Mouse (Mus musculus) hindbrain, embryonic 16.5 days (tissue): Measurements from ENCODE around the gene Cables2. TPM values are rescaled to one million over a fixed set of nuclear protein-coding genes. Genes with fewer than 3 reads are reported as not detected.

ENCODE experiments used
- ATAC-seq: fragments of 200-750 bp; cut with Nextera tagmentation; 2 replicates; pipeline ENCODE4 v1.8.0; 2017; ENCODE audit warnings: moderate TSS enrichment, moderate library complexity
- H3K27ac ChIP-seq: fragments of 300-500 bp; sonication (generic); 2 replicates; pipeline ENCODE4 v1.5.1; 2014; ENCODE audit warnings: low read depth, mild to moderate bottlenecking, control low read depth, low read length, moderate library complexity
- H3K27me3 ChIP-seq: fragments of 300-500 bp; sonication (generic); replicated peaks from 2 replicates; pipeline ENCODE4 v1.6.1; 2014; ENCODE audit warnings: low read length; ENCODE audit not compliant: control insufficient read depth, insufficient read depth
- H3K36me3 ChIP-seq: fragments of 300-500 bp; sonication (generic); 2 replicates; pipeline ENCODE4 v1.6.1; 2014; ENCODE audit warnings: mild to moderate bottlenecking, low read length, moderate library complexity, mixed read lengths; ENCODE audit not compliant: control insufficient read depth, insufficient read depth
- H3K4me1 ChIP-seq: fragments of 300-500 bp; sonication (generic); 2 replicates; pipeline ENCODE4 v1.6.1; 2014; ENCODE audit warnings: low read depth, low read length; ENCODE audit not compliant: control insufficient read depth, insufficient read depth
- H3K4me2 ChIP-seq: fragments of 300-500 bp; sonication (generic); 2 replicates; pipeline ENCODE4 v1.6.1; 2014; ENCODE audit warnings: mild to moderate bottlenecking, low read length, control low read depth, moderate library complexity
- H3K4me3 ChIP-seq: fragments of 300-500 bp; sonication (generic); 2 replicates; pipeline ENCODE4 v1.5.1; 2014; ENCODE audit warnings: mild to moderate bottlenecking, low read length, control low read depth, moderate library complexity
- H3K9ac ChIP-seq: fragments of 300-500 bp; sonication (generic); 2 replicates; pipeline ENCODE4 v1.6.1; 2014; ENCODE audit warnings: low read depth, mild to moderate bottlenecking, control low read depth, low read length, moderate library complexity
- H3K9me3 ChIP-seq: fragments of 300-500 bp; sonication (generic); 2 replicates; pipeline ENCODE4 v1.6.1; 2014; ENCODE audit warnings: mild to moderate bottlenecking, low read length, moderate library complexity; ENCODE audit not compliant: control insufficient read depth
- WGBS: fragments of 180-500 bp; shearing (Covaris S2); extraction: QIAGEN DNeasy Blood & Tissue Kit; methylation state at CpG from one replicate; pipeline ENCODE4 v1.1.7; 2014; 5-methylcytosine and 5-hydroxymethylcytosine counted together
- polyA plus RNA-seq: library from polyadenylated mRNA; unstranded; fragments of >200 nt; fragmentation: Nextera tagmentation; extraction: Ambion mirVana; gene quantifications from 2 replicates; pipeline ENCODE4 v1.2.1, GENCODE M21; 2015

The Cables2 gene
- polyA plus RNA-seq, 1 experiment from 2014 or later = 11.1 TPM

DNA sequence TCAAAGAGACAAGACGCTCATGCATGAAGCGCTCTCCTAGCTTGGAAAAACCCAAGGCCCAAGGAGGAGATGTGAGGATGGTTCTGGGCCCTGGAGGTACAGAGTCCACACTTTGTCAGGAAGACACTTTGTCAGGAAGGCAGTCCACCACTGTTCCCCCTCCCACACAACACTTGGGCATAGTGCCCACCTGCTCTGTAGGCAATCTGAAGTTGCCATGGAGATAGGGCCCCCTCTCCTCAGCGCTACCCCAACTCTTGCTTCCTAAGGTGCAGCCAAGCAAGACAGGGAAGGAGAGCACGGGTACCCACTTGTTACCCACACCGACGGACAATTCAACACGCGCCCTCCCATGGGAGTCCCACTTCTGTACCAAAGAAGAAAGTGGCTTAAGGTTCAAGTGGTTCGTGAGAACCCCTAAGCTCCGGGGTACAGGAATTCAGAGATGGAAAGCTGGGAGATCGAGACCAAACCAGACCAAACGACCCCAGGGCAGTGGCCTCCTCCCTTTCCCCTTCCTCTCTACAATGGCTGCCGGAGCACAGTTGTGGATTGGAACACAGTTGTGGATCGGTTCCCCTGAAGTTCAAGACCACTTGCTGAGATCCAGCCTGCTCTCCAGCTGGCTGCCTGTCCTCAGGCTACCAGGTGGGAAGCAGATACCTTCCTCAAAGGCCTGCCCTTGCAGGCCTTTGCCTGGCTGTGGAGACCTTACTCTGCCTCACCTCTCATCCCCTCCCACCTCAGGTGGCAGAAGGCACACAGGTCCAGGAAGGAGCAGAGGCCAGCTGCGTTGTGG lies 54.0 kb downstream of the Cables2 start:
- H3K36me3 ChIP-seq = no peaks in the 10 kb centered on the region
- H3K27me3 ChIP-seq = peaks cover 5% of the 10 kb centered on the region
- peaks cover 9% of the 10 kb centered on the region for H3K4me1 ChIP-seq
- H3K4me2 ChIP-seq = no peak overlapping the region
- 67% methylated on average over 15 of the region's 15 CpGs for WGBS
- ATAC-seq = 0 out of 2 replicates have a peak, but pooled peaks have one; percentile 13
- no peaks in the 10 kb centered on the region for H3K9me3 ChIP-seq
- H3K27ac ChIP-seq = 0 out of 2 replicates have a peak overlapping the region, but pooled peaks have one; percentile 62
- no peak overlapping the region for H3K4me3 ChIP-seq
- H3K9ac ChIP-seq = no peak overlapping the region

DNA sequence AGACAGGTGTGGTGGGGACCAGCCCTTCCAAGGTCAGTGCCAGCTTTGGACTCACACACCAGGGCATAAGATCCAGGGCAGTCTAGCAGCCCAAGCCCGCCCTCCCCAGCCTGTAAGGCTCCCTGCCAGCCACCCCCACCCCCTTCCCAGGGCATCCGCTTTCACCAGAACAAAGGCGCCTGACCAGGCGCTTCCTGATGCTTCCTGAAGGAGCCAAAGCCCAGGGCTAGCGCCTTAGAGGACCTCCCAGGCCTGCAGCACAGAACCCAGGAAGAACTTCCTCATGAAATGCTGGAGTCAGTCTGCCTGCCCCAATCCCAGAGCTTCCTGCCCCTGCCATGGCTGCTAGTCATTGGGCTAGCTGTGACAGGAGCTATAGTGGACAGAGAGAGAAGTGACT lies 54.6 kb downstream of the Cables2 start:
- H3K4me3 ChIP-seq = no peak overlapping the region
- peak overlapping the region; percentile 62; the same call in 1 of the 2 replicates for H3K27ac ChIP-seq
- WGBS = 29% methylated on average over 5 of the region's 5 CpGs
- H3K36me3 ChIP-seq = no peaks in the 10 kb centered on the region
- peak; percentile 57 for ATAC-seq
- no peaks in the 10 kb centered on the region for H3K9me3 ChIP-seq
- peaks cover 9% of the 10 kb centered on the region for H3K4me1 ChIP-seq
- no peak overlapping the region for H3K9ac ChIP-seq
- peaks cover 5% of the 10 kb centered on the region for H3K27me3 ChIP-seq
- H3K4me2 ChIP-seq = no peak overlapping the region

- Histone ChIP-seq H3K9ac (no peak overlapping the region), H3K27ac (no peak overlapping the region), H3K27me3 (peaks cover 3% of the 10 kb centered on the region), H3K4me2 (no peak overlapping the region), H3K4me1 (peaks cover 9% of the 10 kb centered on the region), H3K4me3 (no peak overlapping the region), H3K36me3 (no peaks in the 10 kb centered on the region), H3K9me3 (no peaks in the 10 kb centered on the region)
- 80% methylated on average over 3 of the region's 3 CpGs for WGBS
- no peak for ATAC-seq
Measured at GRCm38 (mm10) chr2:180218241-180218640, 55.1 kb downstream of the Cables2 start.

DNA sequence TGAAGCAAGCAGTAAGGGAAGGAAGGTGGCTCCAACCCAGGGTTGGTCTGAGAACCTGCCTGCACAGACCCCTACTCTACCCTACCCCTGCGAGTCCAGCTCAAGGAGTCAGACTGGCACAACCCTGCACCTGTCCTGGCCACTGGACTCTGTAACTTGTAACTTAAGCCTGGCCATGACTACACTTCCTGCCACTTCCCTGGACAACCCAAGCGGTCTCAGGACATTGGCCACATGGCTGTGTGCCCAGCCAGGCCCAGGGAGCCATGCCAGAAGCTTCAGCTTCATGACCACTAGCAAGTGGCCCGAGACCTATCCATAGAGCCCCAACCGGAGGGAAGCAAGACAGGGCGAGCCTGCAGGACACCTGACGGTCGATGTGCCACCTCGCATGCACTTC lies 55.7 kb downstream of the Cables2 start:
- no peak overlapping the region for H3K27ac ChIP-seq
- peak; percentile 25; the same call in 1 of the 2 replicates for ATAC-seq
- H3K4me3 ChIP-seq = no peak overlapping the region
- no peaks in the 10 kb centered on the region for H3K36me3 ChIP-seq
- no peaks in the 10 kb centered on the region; the same call in 1 of the 2 replicates for H3K27me3 ChIP-seq
- 78% methylated on average over 8 of the region's 8 CpGs for WGBS
- H3K9me3 ChIP-seq = no peaks in the 10 kb centered on the region
- H3K4me2 ChIP-seq = no peak overlapping the region
- no peak overlapping the region for H3K9ac ChIP-seq
- peaks cover 9% of the 10 kb centered on the region for H3K4me1 ChIP-seq

GRCm38 (mm10) chr2:180216921-180217320 lies 56.4 kb downstream of the Cables2 start:
- H3K27ac ChIP-seq = no peak overlapping the region
- no peaks in the 10 kb centered on the region for H3K36me3 ChIP-seq
- 80% methylated on average over 5 of the region's 5 CpGs for WGBS
- H3K9me3 ChIP-seq = no peaks in the 10 kb centered on the region
- peaks cover 5% of the 10 kb centered on the region; the same call in 1 of the 2 replicates for H3K4me1 ChIP-seq
- no peak for ATAC-seq
- H3K9ac ChIP-seq = no peak overlapping the region
- H3K4me3 ChIP-seq = no peak overlapping the region
- no peak overlapping the region for H3K4me2 ChIP-seq
- no peaks in the 10 kb centered on the region; the same call in 1 of the 2 replicates for H3K27me3 ChIP-seq

DNA sequence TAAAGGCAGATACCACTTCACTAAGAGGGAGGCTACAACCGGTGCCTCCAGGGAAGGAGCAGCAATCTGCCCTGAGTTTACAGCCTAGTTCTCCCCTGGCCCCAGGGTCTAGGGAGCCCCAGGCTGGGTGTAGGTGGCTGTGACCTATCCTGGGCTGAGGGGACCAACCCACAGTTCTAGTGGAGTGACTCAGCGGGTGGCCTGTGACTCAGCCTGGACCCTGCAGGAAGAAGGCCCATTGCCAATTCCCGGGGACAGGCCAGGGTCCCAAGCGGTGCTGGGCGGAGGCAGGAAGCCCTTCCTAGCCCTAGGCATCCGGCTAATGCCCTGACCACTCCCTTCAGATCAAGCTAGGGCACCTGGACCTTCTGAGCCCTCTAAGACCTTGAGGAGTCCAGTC lies 57.3 kb downstream of the Cables2 start:
- no peaks in the 10 kb centered on the region for H3K9me3 ChIP-seq
- no peak overlapping the region for H3K27ac ChIP-seq
- no peaks in the 10 kb centered on the region; the same call in 1 of the 2 replicates for H3K27me3 ChIP-seq
- H3K4me1 ChIP-seq = peaks cover 5% of the 10 kb centered on the region; the same call in 1 of the 2 replicates
- 72% methylated on average over 6 of the region's 6 CpGs for WGBS
- no peak for ATAC-seq
- H3K4me3 ChIP-seq = no peak overlapping the region
- no peak overlapping the region for H3K4me2 ChIP-seq
- no peaks in the 10 kb centered on the region for H3K36me3 ChIP-seq
- no peak overlapping the region for H3K9ac ChIP-seq

GRCm38 (mm10) chr2:180215011-180215461 lies 58.3 kb downstream of the Cables2 start:
- no peaks in the 10 kb centered on the region for H3K9me3 ChIP-seq
- H3K36me3 ChIP-seq = no peaks in the 10 kb centered on the region
- no peak overlapping the region for H3K4me3 ChIP-seq
- H3K27ac ChIP-seq = peak overlapping the region; percentile 16; the same call in 1 of the 2 replicates
- peaks cover 5% of the 10 kb centered on the region; the same call in 1 of the 2 replicates for H3K4me1 ChIP-seq
- ATAC-seq = no peak
- H3K27me3 ChIP-seq = no peaks in the 10 kb centered on the region
- H3K9ac ChIP-seq = no peak overlapping the region
- 64% methylated on average over 8 of the region's 8 CpGs for WGBS
- no peak overlapping the region for H3K4me2 ChIP-seq

DNA sequence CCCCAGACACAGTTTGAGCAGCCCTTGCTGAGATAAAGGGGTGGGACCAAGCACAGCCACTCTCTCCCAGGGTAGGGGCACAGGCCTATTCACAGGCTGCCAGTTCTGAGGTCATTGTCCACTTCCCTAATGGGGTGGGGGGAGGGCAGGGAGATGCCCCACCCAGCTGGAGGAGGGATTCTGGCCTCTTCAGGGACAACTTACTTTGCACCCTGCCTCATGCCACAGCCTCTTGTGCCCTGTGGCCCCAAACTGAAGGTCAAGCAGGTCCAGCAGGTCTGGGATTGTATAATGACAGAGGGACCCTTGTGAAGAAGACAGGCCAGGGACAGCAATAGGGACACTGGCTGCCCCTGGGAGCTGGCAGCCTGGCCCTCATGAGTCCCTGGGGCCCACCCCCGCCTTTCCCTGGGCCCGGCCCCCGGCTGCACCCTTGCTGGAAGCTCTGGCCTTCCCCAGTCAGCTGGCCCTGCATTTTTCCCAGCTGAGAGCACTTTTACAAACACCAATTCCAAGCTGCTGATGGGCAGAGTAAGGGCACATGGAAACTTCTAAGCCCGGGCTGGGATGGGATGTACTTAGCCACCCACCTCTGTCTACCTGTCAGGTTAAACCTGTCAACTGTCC lies 58.8 kb downstream of the Cables2 start:
- no peaks in the 10 kb centered on the region for H3K36me3 ChIP-seq
- peak overlapping the region; percentile 16; the same call in 1 of the 2 replicates for H3K27ac ChIP-seq
- H3K4me2 ChIP-seq = no peak overlapping the region
- ATAC-seq = no peak
- H3K27me3 ChIP-seq = no peaks in the 10 kb centered on the region
- 80% methylated on average over 4 of the region's 4 CpGs for WGBS
- no peaks in the 10 kb centered on the region for H3K9me3 ChIP-seq
- no peak overlapping the region for H3K9ac ChIP-seq
- peaks cover 5% of the 10 kb centered on the region; the same call in 1 of the 2 replicates for H3K4me1 ChIP-seq
- no peak overlapping the region for H3K4me3 ChIP-seq

DNA sequence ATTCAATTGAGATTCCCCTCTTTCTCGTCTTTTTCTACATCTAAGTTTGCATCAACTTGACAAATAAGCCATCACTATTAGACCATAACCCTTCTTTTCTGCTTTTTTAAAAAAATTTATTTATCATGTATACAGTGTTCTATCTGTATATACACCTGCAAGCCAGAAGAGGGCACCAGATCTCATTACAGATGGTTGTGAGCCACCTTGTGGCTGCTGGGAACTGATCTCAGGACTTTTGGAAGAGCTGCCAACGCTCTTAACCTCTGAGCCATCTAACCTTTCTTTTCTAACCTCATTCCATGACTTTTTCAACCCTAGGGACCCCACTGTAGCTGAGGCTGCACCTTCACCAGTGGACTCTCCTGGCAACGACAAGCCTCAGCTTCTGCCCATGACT lies 61.0 kb downstream of the Cables2 start:
- no peaks in the 10 kb centered on the region for H3K9me3 ChIP-seq
- no peak overlapping the region for H3K4me2 ChIP-seq
- no peak overlapping the region for H3K4me3 ChIP-seq
- H3K9ac ChIP-seq = no peak overlapping the region
- H3K27me3 ChIP-seq = no peaks in the 10 kb centered on the region
- 91% methylated on average over 3 of the region's 3 CpGs for WGBS
- no peak overlapping the region for H3K27ac ChIP-seq
- ATAC-seq = no peak
- peaks cover 3% of the 10 kb centered on the region; the same call in 1 of the 2 replicates for H3K4me1 ChIP-seq
- no peaks in the 10 kb centered on the region for H3K36me3 ChIP-seq
